9 mouse cellular contexts compared by ENCODE assay signal in the genomic region with DNA sequence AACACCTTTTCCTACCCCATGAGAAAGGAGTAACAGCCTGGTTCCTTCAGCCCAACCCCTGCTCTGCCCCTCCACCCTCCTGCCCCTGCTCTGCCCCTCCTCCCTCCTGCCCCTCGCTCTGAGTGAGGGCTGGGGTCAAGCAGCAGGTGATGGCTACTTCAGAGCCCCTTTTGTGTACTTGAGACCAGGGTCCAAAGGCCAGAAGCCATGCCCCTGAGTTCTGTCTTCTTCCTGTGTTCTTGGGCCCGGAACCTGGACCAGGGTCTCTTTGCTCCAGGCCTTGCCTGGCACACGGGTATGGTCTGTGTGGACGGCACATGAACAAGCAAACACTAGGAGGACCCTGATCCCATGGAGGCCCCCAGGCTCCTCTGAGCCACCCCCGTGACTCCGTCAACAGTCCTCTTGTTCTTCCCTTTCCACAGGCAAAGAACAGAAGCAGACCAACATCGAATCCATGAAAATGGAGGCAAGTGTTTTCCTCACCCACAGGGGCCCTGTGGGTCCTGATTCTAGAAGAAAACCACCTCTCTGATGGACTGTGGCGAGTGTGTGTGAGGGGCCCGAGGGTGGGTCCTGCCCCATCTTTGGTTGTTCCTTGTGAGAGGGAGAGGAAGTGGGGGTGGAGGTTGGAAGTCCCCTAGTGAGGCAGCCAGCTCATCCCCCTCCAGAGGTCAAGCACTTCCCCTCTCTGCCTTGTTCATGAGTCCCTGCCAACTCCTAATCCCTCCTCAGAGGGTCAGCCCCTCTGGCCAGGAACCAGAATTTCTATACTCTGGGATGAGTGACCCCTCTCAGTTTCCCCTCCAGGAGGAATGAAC.
DNase-seq lines count a peak whose midpoint lies in the region; ATAC-seq and TF ChIP-seq lines count a peak whose summit lies in the region.
"Had no signal": no experiment of that assay in that cellular context is flagged by ENCODE, and none has a peak within 500 bp of the region (broad histone marks: within the 10 kb centered on the region; RNA-seq: fewer than 3 reads in every experiment).

No protein-coding gene starts in this region.

- H3K4me2 ChIP-seq in liver, embryonic 16.5 days (ENCODE audit: low read depth, low read length) = no peak overlapping the region
- H3K4me2 ChIP-seq: hindbrain, embryonic 14.5 days had no signal

- WGBS in liver, embryonic 16.5 days (ENCODE audit: insufficient replicate concordance) = 57% methylated on average over 9 of the region's 9 CpGs

- no peaks in the 10 kb centered on the region for H3K27me3 ChIP-seq in liver, embryonic 16.5 days (ENCODE audit: control insufficient read depth, insufficient read depth, low read depth, low read length)
- H3K27me3 ChIP-seq in ES-Bruce4 (ENCODE audit: control insufficient read depth, insufficient read depth, low read length, poor library complexity, severe bottlenecking) = no peaks in the 10 kb centered on the region

- DNase-seq in heart, adult 11 months = peak; percentile 97
- DNase-seq in heart, postnatal 4 days = no peak
- DNase-seq in liver = no peak
- DNase-seq in kidney, postnatal 14 days = peak; percentile 50
- DNase-seq in cerebellum, postnatal 4 days (ENCODE audit: low spot score in 2 of 2) = no peak
- DNase-seq in cerebellum, adult 8-10 months = no peak

- no peaks in the 10 kb centered on the region; the same call in 1 of the 2 replicates for H3K36me3 ChIP-seq in liver, embryonic 16.5 days (ENCODE audit: control insufficient read depth, insufficient read depth)
- H3K36me3 ChIP-seq in ES-Bruce4 (ENCODE audit: control insufficient read depth, insufficient read depth, low read length, poor library complexity, severe bottlenecking) = no peaks in the 10 kb centered on the region

- TF ChIP-seq CTCF in ES-Bruce4 (IDR thresholded peaks at IDR 0.05; ENCODE audit: low read depth, low read length) = no peak

- ATAC-seq in liver, embryonic 16.5 days (ENCODE audit: low read depth) = no peak

- H3K4me3 ChIP-seq in liver, embryonic 16.5 days (ENCODE audit: low read depth, low read length) = no peak overlapping the region
- no peak overlapping the region for H3K4me3 ChIP-seq in ES-Bruce4 (ENCODE audit: low read depth, low read length)

- TF ChIP-seq POLR2A in ES-Bruce4 (IDR thresholded peaks at IDR 0.05; ENCODE audit: insufficient read depth, low read length) = no peak

- peaks cover 4% of the 10 kb centered on the region for H3K4me1 ChIP-seq in liver, embryonic 16.5 days (ENCODE audit: control insufficient read depth, low read depth, low read length)
- H3K4me1 ChIP-seq in ES-Bruce4 (ENCODE audit: control insufficient read depth, insufficient read depth, low read length) = peaks cover 16% of the 10 kb centered on the region

- no peak for TF ChIP-seq EP300 in ES-Bruce4 (IDR thresholded peaks at IDR 0.05; ENCODE audit: insufficient read depth, low read depth, low read length)

- 0 out of 2 replicates have a peak overlapping the region, but pooled peaks have one; percentile 25 for H3K27ac ChIP-seq in liver, embryonic 16.5 days (ENCODE audit: low read length)
- H3K27ac ChIP-seq in ES-Bruce4 (ENCODE audit: insufficient read depth, low read length) = no peak overlapping the region

- H3K9ac ChIP-seq in liver, embryonic 16.5 days (ENCODE audit: low read depth, low read length) = no peak overlapping the region
- H3K9ac ChIP-seq in ES-Bruce4 (ENCODE audit: low read depth, poor library complexity, severe bottlenecking) = peak overlapping the region; percentile 27; the same call in 1 of the 2 replicates
- H3K9ac ChIP-seq: hindbrain, embryonic 14.5 days had no signal

- H3K9me3 ChIP-seq in liver, embryonic 16.5 days (replicated peaks; ENCODE audit: control insufficient read depth, low read length) = no peaks in the 10 kb centered on the region
- no peaks in the 10 kb centered on the region for H3K9me3 ChIP-seq in ES-Bruce4 (replicated peaks; ENCODE audit: control insufficient read depth, insufficient read depth, low read length, poor library complexity, severe bottlenecking)

Comparison
In these comparisons a context has a peak if more than half of its experiments do, and no peak if none do; other contexts are left out.
1. DNase-seq: peak in heart, adult 11 months (single experiment) and kidney, postnatal 14 days (single experiment); none in heart, postnatal 4 days (single experiment), liver (single experiment), cerebellum, postnatal 4 days (0 of 2) and cerebellum, adult 8-10 months (single experiment).